Mouse (Mus musculus): ENCODE results near the gene Ccdc170.

Ccdc170 gene

GRCm38 (mm10) chr10:4523078-4523477 is 40.8 kb downstream of the Ccdc170 start:
- no peak for DNase-seq

GRCm38 (mm10) chr10:4528043-4528442 is 45.7 kb downstream of the Ccdc170 start:
- DNase-seq, result no peak

GRCm38 (mm10) chr10:4530638-4531235 is 48.4 kb downstream of the Ccdc170 start:
- no peak for DNase-seq

GRCm38 (mm10) chr10:4531933-4532332 is 49.6 kb downstream of the Ccdc170 start:
- no peak for DNase-seq

GRCm38 (mm10) chr10:4532731-4533130 is 50.4 kb downstream of the Ccdc170 start:
- no peak for DNase-seq

GRCm38 (mm10) chr10:4533873-4534272 is 51.6 kb downstream of the Ccdc170 start:
- no peak for DNase-seq

- DNase-seq, result no peak
Measured at GRCm38 (mm10) chr10:4545550-4545949, 63.2 kb downstream of the Ccdc170 start.

GRCm38 (mm10) chr10:4553442-4554119 is 71.3 kb downstream of the Ccdc170 start:
- no peak for DNase-seq

GRCm38 (mm10) chr10:4556842-4557377 is 74.6 kb downstream of the Ccdc170 start:
- no peak for DNase-seq

GRCm38 (mm10) chr10:4559132-4559531 is 76.8 kb downstream of the Ccdc170 start:
- DNase-seq, result no peak

- no peak for DNase-seq
Measured at GRCm38 (mm10) chr10:4565148-4565547, 82.8 kb downstream of the Ccdc170 start.

GRCm38 (mm10) chr10:4570778-4571177 is 88.5 kb downstream of the Ccdc170 start:
- no peak for DNase-seq

- DNase-seq, result no peak
Measured at GRCm38 (mm10) chr10:4571304-4571703, 89.0 kb downstream of the Ccdc170 start.

- peak; percentile 16 for DNase-seq
Measured at GRCm38 (mm10) chr10:4581905-4582304, 99.6 kb downstream of the Ccdc170 start.

- DNase-seq, result no peak
Measured at GRCm38 (mm10) chr10:4586691-4587090, 104.4 kb downstream of the Ccdc170 start.

GRCm38 (mm10) chr10:4589576-4589975 is 107.3 kb downstream of the Ccdc170 start:
- no peak for DNase-seq

- DNase-seq, result no peak
Measured at GRCm38 (mm10) chr10:4590956-4591355, 108.7 kb downstream of the Ccdc170 start.

GRCm38 (mm10) chr10:4593828-4594227 is 111.5 kb downstream of the Ccdc170 start:
- peak; percentile 41 for DNase-seq

GRCm38 (mm10) chr10:4597211-4597610 is 114.9 kb downstream of the Ccdc170 start:
- DNase-seq, result no peak

- peak; percentile 62 for DNase-seq
Measured at GRCm38 (mm10) chr10:4598244-4598842, 116.0 kb downstream of the Ccdc170 start.

- no peak for DNase-seq
Measured at GRCm38 (mm10) chr10:4598916-4599315, 116.6 kb downstream of the Ccdc170 start.

GRCm38 (mm10) chr10:4599591-4599990 is 117.3 kb downstream of the Ccdc170 start:
- no peak for DNase-seq

- no peak for DNase-seq
Measured at GRCm38 (mm10) chr10:4600796-4601474, 118.6 kb downstream of the Ccdc170 start.
